Mouse (Mus musculus) embryonic fibroblast, embryonic 13.5 days (primary cell): Measurements from ENCODE around the gene Trove2. TPM values are rescaled to one million over a fixed set of nuclear protein-coding genes. Genes with fewer than 3 reads are reported as not detected.

Experiments used
- H3K27ac ChIP-seq: 2 replicates; pipeline ENCODE4 v1.5.1; 2012; ENCODE audit warnings: low read length, control low read depth, inconsistent platforms; ENCODE audit not compliant: insufficient read depth
- H3K4me1 ChIP-seq: 2 replicates; pipeline ENCODE4 v1.6.1; 2011; ENCODE audit warnings: low read length; ENCODE audit not compliant: control insufficient read depth, insufficient read depth
- H3K4me3 ChIP-seq: 2 replicates; pipeline ENCODE4 v1.5.1; 2011; ENCODE audit warnings: mild to moderate bottlenecking, control low read depth, low read length; ENCODE audit not compliant: insufficient read depth
- CTCF ChIP-seq: IDR thresholded peaks from 2 replicates; pipeline ENCODE4 v1.5.1; 2011; ENCODE audit warnings: mild to moderate bottlenecking, control low read depth, low read length, moderate library complexity, borderline replicate concordance; ENCODE audit not compliant: insufficient read depth
- POLR2A ChIP-seq: IDR thresholded peaks from 2 replicates; pipeline ENCODE4 v1.6.1; 2011; ENCODE audit warnings: low read depth, mild to moderate bottlenecking, control low read depth, low read length, moderate library complexity
- polyA plus RNA-seq: library from polyadenylated mRNA; stranded (reverse); fragments of >200 nt; gene quantifications from 2 replicates; pipeline ENCODE4 v1.2.4, GENCODE M21; 2011; ENCODE audit warnings: low read depth; ENCODE audit not compliant: missing spikeins, insufficient read length

Gene Trove2
- polyA plus RNA-seq = 23.2 and 24.7 TPM in 2 replicates

DNA sequence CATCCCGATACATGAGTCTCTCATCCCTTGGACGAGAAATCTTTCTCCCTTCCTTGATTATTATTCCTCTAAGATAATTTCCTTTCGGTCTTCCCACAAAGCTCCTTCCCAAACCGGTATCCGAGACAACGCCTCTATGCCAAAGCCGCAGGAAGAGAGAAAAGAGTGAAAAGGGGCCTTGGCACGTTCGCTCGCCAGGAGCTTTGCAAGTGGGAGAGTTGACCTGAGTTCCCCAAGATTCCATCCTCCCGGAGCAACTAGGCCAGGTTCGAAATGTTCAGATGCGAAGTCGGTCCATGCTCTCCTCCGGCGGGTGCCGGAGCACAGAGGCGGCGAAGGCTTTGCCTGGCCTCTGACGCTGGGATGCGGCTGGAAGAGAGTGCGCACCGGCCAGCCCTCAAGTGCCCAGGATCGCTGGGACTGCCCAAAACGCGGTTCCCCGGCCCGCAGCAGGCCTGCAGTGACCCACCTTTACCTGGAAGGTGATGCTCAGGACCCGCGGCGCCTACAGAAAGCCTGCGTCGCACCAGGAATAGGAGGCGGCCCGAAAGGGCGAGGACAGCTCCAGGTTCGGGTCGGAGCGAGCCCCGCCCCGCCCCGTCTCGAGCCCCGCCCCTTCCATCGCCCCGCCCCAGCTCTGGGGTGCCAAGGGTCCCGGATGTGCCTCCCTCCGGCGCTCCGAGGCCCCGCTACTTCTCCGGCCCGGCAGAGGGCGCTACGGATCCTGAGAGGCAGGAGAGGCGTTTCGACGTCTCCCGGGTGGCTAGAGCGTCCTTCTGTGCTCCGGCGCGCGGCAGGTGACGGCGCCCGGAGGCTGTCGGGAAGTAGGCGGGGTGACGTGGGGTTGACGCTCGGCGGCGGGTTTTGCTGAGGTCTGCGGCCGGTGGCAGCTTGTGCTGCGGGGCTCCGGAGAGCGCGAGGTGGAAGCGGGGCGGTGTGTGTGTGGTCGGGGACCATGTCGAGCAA lies at the start of gene Trove2, which contains the start of gene Uchl5:
Trove2 (minus strand) TSS at position 623 of the 966 bp plus-strand sequence.
Uchl5 (plus strand) TSS at position 827 of the 966 bp plus-strand sequence.
- TF ChIP-seq POLR2A (peak; percentile 78), CTCF (peak; percentile 77)
- H3K4me1 ChIP-seq = peaks cover 3% of the 10 kb centered on the region; the same call in 1 of the 2 replicates
- H3K27ac ChIP-seq = no peak within 1 kb of the TSS
- peak within 1 kb of the TSS; percentile 83 for H3K4me3 ChIP-seq

DNA sequence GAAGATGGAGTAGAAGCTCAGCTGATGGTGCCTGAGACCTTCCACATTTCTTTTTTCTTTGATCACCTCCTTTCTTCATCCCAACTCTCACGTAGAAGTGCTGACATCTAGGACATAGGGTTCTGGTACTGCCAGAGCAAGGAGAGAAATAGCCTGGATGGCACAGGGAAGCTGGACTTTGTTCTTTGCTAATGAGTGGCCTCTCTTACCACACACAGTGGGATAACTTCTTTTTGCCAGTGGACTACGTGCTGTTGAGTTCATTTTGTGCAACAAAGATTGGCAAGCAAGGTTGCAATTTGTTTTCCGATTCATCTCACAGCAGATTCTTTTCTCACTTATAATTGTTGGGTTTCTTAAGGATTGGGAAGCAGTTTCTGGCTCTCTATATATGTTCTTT lies 45.8 kb upstream of the Trove2 start:
- H3K27ac ChIP-seq = no peak overlapping the region
- TF ChIP-seq POLR2A = no peak
- TF ChIP-seq CTCF = no peak
- no peak overlapping the region for H3K4me3 ChIP-seq
- no peaks in the 10 kb centered on the region for H3K4me1 ChIP-seq

DNA sequence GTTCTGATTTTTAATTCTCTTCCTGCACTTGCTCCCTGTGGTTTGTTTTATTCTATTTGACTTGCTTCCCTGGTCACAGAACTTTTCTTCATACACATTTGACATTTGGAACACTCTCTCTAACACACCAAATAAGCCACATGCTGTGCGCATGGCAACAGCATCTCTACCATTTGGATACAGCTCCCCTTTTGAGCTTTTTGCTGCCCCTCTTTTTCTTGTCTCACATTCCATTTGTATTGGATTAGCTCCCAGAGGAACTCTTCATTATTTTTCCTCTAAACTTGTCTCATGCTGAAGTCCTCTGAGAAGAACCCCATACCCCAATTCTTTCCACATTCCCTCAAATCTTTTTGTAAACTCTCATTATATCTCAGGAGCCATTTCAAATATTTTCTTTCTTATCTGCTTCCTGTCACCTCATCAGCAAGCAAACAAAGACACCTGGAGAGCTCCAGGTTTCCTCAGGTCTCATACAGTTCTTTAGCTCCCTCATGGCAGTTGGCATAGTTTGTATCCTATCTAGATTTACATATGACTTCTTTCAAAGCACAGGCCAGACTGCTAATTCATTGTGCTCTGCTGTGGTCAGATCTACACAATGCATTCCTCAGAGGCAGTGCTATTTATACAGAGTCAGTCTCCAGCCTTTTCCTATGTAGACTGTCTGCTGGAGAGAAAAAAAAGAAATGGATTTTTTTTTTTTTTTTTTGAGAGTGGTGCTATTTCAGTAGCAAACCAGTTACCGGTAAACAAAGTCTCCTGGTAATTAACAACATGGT lies 43.4 kb upstream of the Trove2 start:
- H3K27ac ChIP-seq = no peak overlapping the region
- H3K4me1 ChIP-seq = no peaks in the 10 kb centered on the region
- TF ChIP-seq POLR2A (no peak), CTCF (no peak)
- no peak overlapping the region for H3K4me3 ChIP-seq

DNA sequence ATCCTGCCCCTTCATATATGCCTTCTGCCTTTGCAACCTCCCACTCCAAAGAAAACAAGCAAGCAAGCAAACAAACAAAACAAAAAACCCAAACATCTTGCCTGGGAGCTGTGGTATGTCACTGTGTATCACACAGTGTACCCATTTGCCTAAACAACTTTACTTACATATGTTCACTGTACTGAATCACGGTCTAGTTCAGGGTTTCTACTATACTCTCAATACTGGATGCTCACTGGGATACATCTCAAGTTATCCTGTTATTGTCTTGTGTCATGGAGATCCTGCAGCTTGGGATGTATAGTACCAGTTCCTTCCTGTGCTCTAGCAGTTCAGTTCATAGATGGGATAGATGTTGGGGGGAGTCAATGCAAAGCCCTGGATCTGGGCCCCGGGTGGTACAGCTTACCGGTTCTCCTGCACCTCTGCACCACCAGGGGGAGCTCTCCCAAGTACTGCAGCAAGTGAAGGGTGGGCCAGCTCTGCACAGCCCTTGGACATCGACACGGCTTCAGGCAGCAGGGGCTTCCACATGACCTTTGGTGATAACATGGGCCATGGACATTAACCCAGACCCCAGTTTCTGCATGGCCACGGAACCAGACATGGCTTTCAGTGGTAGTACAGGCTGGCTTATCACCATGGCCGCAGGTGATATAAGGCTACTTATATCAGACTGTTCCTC lies 37.0 kb upstream of the Trove2 start:
- no peaks in the 10 kb centered on the region for H3K4me1 ChIP-seq
- H3K27ac ChIP-seq = no peak overlapping the region
- no peak overlapping the region for H3K4me3 ChIP-seq
- TF ChIP-seq CTCF (peak; percentile 85), POLR2A (no peak)

DNA sequence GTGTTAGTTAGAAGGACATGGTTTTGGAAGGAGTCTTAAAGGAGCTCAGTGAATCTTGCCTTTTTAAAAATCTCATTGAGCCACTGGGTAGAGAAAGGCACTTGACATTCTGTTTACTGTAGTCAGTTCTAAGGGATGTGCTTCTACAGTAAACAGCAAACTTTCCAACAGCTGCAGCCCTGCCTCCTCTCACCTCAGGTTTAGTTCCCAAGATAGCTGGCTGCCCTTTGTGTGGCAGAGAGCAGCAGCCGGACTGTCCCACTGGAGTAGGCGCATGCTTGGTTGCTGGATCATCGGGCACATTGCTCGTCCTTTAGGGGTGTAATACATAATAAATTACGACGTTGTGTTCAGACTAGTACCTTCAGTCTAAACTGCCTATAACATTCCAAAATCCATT lies 32.2 kb upstream of the Trove2 start:
- TF ChIP-seq CTCF (no peak), POLR2A (no peak)
- no peaks in the 10 kb centered on the region for H3K4me1 ChIP-seq
- H3K27ac ChIP-seq = no peak overlapping the region
- H3K4me3 ChIP-seq = no peak overlapping the region

DNA sequence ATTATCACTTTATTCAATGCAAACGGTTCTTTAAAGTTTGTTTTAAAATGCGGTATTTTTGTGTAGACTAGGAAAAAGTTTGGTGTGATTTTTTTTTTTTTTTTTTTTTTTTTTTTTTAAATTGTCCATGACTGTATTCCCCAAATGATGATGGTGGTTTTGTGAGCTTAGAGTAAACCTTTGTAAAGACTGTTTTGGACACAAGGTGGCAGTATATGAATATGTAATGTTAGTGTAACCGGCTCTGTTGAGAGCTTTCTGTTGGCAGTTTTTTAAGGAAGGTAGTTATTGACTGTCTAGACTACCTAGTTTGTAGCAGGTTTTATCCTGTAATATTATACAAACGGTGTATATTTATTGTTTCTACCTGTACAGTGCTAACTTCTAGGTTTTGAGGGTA lies 26.7 kb upstream of the Trove2 start:
- H3K4me3 ChIP-seq = no peak overlapping the region
- H3K27ac ChIP-seq = no peak overlapping the region
- no peaks in the 10 kb centered on the region for H3K4me1 ChIP-seq
- TF ChIP-seq POLR2A (no peak), CTCF (no peak)

DNA sequence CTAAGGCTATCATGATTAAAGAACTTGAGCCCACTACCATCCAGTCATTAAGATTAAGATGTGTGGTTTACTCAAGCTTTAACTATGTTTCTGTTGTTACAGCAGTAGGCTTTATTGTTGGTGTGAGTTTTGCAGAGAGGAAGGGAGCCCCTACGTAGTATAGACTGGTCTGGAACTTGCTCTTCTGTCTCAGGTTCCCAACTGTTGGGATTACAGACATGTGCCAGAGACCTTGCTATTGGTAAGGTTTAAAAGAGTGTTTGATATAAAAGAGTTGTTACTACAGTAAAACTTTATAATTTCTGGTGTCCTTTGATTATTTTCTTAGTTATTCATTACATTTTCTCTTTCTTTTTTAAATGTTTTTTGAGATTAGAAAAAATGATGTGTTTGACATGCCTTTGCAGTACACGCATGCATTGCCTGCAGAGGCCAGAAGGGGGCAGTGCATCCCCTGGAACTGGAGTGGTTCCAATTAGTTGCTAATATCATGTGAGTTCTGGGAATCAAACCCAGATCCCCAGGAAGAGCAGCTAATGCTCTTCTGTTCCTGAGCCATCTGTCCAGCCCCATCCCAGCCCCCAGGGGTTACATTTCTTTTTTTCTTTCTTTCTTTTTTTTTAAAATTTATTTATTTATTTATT lies 11.8 kb upstream of the Trove2 start:
- TF ChIP-seq POLR2A (no peak), CTCF (peak; percentile 70; the same call in 1 of the 2 replicates)
- H3K4me1 ChIP-seq = no peaks in the 10 kb centered on the region
- no peak overlapping the region for H3K27ac ChIP-seq
- H3K4me3 ChIP-seq = no peak overlapping the region

DNA sequence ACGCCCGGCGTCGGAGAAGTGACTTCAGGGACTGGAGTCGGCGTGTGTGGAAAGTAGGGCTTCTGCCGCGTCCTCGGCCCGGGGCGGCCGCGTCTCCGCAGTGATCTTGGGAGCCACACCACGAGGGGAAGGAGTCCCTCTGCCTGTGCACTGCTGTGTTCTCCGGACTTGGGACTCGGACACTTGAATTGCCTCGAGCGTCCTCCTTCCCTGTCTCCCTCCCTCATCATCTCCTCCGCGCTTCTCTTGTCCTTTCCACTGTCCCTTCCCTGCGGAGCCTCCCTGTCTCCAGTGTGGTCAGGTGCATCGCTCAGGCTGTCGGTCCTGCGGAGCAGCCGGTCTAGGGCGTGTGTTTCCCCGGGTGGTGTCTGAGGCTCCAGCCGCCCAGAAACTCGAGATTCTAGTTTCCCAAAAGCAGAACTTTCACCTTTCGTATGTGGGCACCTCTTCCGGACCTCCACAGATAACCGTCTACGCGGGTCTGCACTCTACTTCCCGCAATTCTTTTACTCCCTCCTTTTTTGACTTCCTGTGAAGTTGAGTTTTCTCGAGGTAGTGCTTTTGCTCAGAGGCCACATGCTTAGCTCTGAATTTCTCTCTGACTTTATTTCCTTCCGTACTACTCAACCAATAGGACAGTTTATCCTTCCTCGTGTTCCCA lies 820 bp upstream of the Trove2 start:
- no peak for TF ChIP-seq CTCF
- no peak for TF ChIP-seq POLR2A
- Histone ChIP-seq H3K27ac (no peak overlapping the region), H3K4me3 (peak overlapping the region; percentile 77), H3K4me1 (peaks cover 3% of the 10 kb centered on the region; the same call in 1 of the 2 replicates)
